Mouse (Mus musculus) cerebellum, postnatal 10 days (tissue): Measurements from ENCODE around the gene Acd.

ENCODE experiments used
- DNase-seq, 2 experiments: peaks; one replicate each; pipeline ENCODE4 v3.0.0; 2021; ENCODE audit warnings: mixed read lengths in 2 of 2

Acd gene

DNA sequence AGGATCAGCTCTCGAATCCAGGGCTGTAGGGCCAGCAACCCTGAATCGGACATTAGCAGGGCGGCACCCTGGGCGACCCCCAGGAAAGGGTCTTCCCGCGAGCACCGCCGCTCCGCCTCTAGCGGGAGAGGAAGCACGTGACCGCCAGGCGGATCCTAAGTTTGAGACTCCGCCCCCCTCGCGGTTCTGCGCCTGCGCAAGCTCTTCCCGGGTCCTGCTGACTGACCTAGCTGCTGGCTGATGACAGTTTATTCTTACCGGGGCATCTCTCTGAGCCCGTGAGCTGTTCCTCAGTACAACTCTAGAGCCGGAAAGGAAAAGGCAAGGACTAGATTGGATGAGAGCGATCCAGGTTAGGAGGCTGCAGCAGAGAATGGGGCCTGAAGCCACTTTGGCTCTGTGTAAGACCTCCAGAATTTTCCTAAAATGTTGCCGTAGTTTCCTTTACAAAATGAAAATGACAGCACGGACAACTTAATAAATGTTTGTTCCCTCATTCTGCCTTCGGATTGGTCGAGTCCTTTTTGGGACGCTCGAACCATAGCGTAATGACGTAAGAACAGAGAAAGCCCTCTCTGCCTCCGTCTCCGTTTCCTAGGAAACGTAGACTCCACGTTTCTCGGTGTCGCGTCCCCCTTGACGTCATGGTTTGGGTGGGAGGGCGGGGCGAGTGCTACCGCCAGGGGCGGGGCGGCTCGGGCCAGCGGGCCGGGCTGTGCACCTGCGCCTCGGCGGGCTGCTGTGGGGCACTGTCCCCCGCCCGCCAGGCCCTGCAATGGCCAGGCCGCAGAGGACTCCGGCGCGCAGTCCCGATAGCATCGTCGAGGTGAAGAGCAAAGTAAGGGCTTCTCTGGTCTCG is at the start of gene Acd, which contains the start of gene Pard6a:
Gene Acd (minus strand): TSS at position 137 of the 859 bp plus-strand sequence.
Gene Pard6a (plus strand): TSS at position 183 of the 859 bp plus-strand sequence.
- peak; percentile 98 to 99 for DNase-seq

DNA sequence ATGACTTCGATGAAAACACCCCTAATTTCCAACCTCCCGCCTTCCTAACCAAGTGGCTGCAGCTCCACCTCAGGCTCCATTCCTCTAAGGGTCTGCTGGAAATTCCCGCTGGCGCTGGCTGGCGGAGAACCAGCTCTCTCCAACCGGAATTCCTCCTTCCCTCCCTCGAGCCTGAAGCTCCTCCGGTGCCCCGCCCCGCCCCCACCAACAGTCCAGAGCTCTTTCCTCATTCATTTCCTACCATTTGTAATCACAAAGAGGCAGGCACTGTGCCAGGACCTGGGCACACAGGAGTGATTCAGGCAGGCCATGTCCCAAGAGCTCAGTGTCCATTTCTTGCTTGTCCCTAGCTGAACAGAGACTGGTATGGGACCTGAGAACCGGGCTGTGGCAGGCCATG is 49.7 kb upstream of the Acd start:
- DNase-seq, result peak; percentile 76 to 79

DNA sequence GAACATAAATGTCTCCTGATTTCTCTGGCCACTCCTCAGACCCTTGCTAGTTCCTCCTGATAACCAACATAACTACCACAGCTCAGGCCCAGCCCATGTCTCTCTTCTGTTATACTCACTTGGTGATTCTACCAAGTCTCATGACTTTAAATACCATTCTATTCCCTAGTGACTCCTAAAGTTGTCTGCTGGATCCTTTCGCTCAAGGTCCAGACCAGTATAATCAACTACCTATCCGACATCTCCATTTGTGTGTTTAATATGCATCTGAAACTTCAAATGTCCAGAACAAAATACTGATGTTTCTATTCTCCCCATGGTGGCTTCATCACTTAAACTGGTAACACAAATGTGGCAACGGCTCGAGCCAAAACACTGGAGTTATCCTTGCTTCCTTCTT is 42.4 kb upstream of the Acd start:
- no peak for DNase-seq

DNA sequence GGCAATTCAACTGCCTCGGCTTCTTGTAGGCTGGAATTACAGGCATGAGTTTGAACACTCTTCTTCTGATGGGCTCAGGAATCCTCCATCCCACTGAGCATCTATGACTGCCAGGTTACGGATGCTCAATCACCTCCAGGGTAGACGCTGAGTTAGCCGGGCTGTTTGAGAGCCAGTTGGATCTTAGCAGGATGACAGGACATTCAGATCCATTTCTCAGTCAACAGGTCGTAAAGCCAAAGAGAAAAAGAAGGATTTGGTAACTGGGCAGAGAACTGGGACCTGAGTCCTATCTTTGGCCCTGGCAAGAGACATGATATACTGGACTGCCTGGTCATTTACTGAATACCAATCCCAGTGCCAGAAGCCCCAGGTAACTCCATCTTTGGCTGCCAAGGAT is 38.3 kb upstream of the Acd start:
- DNase-seq, result no peak

DNA sequence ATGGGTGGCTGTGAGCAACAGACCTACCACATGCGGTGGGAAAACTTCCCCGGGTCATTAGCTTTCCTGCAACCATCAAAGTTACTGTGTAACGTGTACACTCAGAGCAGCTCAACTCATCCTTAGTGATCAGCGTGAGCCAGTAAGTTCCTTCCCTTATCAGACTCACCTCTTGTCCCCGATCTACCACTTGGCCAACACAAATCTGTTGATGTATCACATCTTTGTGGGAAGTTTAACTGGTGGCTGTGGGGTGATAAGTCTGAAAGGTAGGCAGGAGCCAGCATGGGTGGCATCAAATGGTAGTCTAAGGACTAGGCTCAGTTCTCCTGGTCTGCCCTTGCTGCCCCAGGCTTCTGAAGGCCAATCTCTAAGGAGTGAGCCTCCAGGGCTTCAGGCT is 31.3 kb upstream of the Acd start:
- DNase-seq, result no peak

DNA sequence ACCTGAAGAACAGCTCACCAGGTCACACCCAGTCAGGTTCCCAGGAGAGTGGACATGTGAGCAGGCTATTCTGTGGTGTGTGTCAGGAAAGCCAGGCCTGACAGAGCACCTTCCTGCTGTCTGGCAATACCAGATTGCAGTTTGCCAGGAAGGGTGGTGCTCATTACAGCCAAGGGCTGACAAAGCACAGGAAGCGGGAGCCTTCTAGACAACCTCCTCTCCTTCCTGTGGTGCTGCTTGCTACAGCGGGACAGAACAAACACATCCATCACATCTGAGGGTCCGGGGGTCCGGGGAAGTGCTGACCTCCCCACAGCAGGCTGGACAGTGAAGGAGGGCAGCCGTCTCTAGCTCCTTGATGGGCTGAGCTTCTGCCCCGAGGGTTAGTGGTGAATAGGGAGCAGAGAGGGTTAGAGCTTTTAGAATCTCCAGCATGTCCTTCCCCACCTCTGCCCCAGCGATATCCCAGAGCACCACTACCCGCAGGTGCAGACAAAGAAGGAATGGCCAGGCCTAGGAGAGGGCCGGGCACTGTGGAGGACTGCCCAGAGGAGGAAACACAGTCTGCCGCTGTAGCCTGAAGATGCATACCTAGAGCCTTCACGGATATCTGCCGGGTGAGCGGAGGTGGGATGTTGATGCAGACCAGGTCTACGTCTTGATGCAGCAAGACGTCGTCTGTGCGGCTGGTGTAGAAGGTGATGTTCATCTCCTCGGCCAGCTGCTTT is 26.7 kb upstream of the Acd start:
- DNase-seq, result no peak

DNA sequence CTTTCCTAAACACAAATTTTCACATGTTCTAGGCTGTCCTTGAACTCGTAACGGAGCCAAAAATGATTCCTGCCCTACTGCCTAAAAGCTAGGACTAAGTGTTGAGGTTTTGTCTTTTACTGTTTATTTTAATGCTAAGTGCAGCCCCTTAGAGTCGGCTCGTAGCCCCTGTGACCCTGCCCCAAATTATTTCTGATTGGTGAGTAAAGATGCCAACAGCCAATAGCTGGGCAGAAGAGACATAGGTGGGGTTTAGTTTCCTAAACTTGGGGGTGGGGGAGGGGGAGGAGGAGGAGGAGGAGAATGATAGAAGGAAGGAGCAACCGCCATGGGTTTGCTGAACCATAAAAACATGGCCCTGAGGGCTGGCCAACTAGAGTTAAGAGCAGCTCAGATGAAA is 24.8 kb upstream of the Acd start:
- no peak for DNase-seq

DNA sequence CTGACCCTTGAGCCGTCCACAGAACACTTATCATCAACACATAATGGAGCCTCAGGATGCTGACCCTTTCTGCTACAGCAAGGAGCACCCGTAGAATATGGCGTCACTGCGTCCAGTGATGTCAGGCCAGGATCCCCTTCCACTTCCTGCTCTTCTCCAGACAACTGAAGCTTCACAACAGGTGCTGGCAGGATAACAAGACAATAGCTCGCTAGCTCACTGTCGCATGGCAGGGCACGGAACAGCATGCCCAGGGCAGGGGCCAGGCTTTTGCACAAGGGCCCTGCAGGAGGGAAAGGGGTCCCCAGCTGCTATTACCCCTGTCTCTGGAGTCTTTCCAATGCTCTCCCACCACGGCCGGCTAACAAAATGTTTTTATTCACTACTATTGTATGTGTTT is 22.0 kb upstream of the Acd start:
- DNase-seq, result peak; percentile 61 to 70

DNA sequence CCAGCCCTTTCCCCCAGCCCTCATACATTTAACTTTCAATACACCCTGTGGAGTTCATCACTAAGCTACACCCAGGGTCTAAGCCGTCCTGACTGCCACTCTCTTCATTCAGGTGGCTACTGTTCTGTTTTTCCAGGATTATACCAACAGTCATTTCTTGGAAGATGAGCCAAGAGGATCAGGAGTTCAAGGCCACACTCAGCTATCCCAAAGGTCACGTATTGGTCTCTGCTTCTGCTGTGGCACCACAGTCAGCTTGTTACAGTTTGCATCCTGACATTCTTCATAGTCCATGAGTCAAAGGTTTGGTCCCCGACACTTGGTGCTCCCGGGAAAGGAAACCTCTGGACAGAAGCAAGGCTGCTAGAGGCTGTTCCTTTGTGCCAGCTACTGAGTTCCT is 18.7 kb upstream of the Acd start:
- no peak for DNase-seq

DNA sequence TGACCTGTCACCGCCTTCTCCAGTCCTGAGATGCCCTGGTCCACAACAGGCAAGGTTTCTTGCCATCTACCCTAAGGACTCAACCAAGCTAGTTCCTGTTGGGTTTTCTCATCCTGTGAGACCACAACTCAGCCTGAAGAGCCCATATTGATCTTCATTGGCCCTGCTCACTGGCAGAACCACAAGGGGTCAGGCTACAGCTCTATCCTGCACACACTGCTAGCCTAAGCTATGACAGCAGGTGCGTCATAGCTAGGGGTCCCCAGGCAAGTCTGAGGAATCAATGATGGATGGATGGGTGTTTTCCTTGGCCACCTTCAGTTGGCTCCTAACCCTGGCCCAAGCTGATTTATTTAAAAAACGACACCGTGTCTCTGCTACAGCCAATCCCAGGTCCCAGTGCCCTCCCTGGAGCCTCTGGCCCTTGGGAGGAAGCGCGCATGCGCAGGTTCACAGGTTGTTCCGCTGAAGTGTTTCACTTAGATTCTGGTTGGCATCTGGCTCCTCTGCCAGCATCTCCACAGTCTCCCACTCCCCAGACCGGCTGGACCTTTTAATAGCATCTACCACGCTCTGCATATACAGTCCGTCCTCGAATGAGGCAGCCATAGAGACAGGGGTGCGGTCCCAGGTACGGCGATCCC is 15.5 kb upstream of the Acd start:
- DNase-seq, result no peak

DNA sequence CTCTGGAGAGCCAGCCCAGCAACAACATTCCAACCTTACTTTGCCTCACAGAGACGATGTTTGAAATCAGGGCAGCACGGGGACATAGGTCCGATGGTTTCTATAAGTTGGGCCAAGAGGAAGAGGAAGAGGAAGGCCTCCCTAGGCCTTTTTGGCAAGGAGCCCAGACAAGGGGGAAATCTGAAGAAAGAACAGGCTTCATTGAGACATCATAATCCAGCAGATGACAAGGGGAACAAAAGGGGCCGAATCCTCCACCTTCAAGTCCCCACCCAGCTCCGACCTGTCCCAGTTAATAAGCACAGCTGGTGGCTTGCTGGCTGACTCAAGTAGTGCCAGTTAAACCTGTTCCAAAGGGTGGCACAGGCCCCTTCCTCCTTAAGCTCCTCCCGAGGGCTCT is 14.1 kb upstream of the Acd start:
- no peak for DNase-seq

DNA sequence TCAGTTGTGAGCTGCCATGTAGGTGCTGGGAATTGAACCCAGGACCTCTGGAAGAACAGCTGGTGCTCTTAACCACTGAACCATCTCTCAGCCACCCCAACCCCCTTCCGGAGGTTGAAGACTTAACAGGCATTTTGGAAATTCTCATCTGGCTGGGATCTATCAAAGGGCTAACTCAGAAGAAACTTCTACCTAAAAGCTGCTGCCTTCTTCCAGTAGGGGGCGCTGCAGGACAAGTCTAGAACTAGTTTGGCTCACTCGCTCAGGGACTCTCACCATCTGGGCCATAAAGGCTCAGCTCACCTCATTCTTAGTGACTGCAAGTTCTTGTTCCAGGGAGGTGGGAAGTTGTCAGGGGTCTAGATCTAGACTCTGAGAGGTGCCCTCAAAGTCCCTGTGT is 13.2 kb upstream of the Acd start:
- DNase-seq, result peak; percentile 95 to 98

DNA sequence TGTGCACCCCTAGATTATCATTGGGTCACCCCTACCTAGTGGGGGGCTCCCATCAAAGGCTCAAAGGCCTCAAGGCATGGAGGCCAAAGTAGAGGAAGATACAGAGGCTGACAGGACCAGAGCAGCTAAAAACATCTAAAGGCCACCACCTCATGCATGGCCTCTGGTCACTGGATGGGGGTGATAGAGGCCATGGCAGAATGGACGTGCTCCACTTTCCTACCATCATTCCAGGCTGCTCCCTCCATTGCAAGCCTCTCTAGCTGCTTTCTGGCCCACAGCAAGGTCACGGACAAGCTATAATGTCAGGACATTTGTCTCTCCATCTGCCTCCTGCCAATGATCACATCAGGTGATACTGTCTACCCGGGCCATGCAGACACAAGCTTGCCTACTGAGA is 11.4 kb upstream of the Acd start:
- no peak for DNase-seq

DNA sequence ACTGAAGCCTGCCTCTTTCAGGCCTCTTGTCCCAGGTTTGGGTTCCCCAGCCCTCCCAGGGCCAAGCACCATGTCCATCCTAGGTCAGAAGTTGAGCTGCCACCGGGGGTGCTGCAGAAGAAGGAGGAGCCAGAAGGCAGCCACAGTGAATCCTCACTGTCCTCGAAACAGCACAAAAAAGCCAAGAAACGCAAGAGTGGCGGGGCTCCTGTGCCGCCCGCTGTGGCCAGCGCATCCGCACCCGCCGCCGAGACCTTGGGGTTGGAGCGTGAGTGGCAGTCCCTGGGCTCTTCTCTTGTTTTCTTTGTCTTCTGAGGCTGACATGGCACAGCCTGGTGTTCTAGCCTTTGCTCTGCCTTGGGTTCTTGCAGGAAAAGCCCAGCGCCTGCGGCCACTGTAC is 8.4 kb upstream of the Acd start:
- no peak for DNase-seq

DNA sequence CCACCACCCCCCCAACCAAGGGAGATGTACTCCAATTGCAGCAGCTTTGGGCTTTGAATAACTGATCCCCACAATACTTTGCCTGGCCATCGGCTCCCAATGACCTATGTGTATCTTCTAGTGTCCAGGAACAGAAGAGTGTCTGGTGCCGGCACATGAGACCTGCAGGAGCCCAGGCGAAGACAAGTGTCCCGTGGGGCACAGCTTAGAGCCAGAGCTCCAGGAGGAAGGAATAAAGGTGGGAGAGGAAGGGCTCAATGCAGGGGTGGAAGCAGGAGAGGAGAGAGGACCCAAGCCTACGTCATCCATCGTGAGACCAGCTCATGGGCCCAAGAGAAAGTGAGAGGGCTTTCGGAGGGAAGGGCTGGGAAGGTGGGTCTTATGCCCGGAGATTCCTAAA is 7.8 kb upstream of the Acd start:
- DNase-seq, result no peak

DNA sequence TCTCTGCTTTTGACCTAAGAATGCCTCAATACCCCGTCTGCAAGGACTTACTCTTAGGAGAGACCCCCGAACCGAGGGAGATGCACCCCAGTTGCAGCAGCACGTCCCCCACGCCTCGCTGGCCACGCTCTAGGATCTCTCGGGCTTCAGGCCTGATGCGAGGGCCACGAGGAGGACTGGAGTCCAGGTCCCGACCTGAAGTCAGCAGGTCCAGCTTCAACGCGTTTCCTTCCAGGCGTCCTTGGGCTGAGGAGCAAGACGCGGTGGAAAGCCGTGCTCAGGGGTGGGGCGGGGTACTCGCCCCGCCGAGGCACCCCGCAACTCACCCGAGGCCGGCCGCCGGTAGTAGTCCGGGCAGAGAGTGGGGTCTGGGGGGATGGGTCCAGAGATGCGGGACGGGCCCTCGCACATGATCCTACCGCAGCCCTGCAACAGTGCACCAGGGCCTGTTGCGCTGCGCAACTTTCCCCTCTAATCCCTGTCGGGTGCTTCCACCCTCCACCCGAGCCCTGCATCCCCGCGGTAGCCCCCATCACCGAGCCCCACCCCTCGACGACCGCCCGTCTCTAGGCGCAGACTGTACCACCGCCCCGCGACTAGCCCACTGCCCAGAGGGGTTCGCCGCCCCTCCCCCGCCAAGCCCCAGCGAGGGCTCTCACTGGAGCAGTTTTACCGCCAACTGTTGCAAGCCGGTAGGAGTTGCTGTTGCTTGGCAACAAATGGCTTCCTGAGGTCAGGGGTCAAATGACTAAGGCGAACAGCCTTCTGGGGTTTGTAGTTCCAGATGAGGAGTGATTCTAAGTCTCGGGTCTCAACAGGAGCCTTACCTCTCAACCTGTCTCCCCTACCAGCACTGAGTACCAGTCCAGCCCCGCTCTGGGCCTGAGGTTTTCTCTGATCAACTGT is 6.8 kb upstream of the Acd start, which contains the start of the genes 4933405L10Rik and Enkd1:
Gene 4933405L10Rik (plus strand): TSS at position 158 of the 906 bp plus-strand sequence.
Gene Enkd1 (minus strand): TSS at position 713 of the 906 bp plus-strand sequence.
- DNase-seq, result peak; percentile 93 to 95

DNA sequence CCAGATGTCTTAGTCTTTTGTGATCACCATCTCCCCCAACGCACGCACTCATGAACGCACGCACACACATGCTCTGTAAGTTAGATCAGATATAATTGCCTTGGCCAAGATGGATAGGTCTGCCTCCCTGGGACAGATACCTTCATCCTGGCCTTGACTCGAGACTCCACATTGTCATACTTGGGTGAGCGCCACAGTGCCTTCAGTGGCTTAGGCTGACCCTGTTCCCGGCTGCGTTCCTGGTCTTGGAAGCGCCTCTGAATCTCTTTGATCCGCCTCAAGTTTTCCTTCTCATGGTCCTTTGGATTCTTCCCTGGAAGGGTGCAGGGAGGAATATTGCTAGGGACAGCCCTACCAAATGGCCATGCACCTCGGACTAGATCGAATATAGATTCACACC is 5.5 kb upstream of the Acd start:
- peak; percentile 48 to 53 for DNase-seq

DNA sequence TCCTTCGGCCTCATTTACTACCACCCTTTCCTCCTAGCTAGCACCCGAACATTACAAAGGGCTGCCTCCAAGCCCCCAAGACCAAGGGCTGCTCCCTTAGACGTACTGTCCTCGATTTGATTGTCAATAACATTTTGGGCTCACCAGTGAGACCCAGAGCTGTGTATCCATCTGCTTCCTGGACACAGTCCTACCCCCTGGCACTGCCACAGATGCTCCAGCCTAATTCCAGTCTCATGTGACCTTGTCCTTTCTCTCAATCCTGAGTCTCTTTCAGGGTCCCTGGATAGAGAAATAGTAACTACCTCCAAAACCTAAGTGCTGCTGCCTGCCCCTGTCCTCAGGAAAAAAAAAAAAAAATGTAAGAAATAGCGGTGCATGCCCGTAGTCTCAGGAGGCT is 4.1 kb upstream of the Acd start:
- peak; percentile 91 to 93 for DNase-seq

DNA sequence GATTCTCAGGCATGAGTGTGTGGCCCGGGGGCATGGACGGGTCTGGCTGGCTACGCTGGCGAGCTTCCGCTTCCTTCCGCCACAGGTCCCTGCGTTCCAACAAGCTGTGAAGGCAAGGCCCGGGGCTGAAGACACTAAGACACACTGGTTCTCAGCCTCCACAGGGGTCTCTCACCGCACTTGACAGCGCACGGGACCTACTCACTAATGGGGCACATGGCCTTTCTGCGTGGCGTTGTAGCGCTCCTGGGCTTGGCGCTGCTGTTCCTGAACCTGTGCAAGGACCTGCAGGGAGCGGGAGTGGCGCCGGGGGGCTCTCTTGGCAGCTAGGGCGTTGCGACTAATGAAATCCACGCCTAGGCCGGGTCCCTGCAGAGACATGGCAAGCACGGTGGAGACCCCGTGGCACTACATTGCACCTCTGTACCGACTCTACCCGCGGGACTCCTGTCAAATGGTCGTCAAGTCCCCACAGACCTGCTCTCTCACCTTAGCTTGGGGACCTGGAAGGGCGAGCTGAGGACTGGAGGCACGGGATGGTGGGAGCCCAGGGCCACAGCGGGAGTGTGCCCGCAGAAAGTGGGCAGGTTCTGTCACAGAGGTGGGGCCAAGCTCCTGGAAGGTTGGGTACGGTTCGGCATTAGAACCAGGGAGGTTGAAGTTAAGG is 3.4 kb upstream of the Acd start:
- peak; percentile 64 to 67 for DNase-seq

DNA sequence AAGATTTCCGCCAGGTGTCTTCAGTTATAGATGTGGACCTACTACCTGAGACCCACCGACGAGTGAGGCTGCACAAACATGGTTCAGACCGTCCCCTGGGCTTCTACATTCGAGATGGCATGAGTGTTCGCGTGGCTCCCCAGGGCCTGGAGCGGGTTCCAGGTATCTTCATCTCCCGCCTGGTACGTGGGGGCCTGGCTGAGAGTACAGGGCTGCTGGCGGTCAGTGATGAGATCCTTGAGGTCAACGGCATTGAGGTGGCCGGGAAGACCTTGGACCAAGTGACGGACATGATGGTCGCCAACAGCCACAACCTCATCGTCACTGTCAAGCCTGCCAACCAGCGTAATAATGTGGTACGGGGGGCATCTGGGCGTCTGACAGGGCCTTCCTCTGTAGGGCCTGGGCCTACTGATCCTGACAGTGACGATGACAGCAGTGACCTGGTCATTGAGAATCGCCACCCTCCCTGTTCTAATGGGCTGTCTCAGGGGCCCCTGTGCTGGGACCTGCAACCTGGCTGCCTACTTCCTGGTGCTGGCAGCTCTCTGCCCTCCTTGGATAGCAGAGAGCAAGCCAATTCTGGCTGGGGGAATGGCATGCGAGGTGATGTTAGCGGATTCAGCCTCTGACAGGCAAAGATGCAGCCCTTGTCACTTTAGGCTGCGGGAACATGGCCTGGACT is 2.0 kb upstream of the Acd start:
- DNase-seq, result peak; percentile 38 to 46

DNA sequence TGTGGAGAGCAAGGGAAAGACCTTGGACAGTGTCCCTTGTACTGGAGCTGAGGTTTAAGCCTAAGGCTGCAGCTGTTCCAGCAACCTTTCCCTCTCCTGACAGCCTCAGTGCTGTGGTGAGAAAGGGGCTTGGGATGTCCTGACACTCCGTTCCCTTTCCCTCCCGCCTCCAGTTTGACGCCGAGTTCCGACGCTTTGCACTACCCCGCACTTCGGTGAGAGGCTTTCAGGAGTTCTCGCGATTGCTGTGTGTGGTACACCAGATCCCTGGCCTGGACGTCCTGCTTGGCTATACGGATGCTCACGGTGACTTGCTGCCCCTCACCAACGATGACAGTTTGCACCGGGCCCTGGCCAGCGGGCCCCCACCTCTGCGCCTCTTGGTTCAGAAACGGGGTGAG is 1.1 kb upstream of the Acd start:
- DNase-seq, result peak; percentile 46 to 57
